Mouse (Mus musculus) left cerebral cortex, postnatal 4 days (tissue): Measurements from ENCODE around the gene Plbd2. TPM values are rescaled to one million over a fixed set of nuclear protein-coding genes. Genes with fewer than 3 reads are reported as not detected.

ENCODE experiments used
- DNase-seq: peaks from one replicate; pipeline ENCODE4 v3.0.0-alpha.2; 2022
- intact Hi-C: fragments of 180-260 bp; cut with DNase I; formaldehyde crosslinking; loops from one replicate; pipeline ENCODE4 v1.15.1; 2025
- total RNA-seq, 2 experiments: library from RNA; stranded (reverse); gene quantifications; 2 replicates each; pipeline ENCODE4 v1.2.3; 2021

Gene Plbd2
- total RNA-seq, 2 experiments from 2014 or later: 38.8 to 43.9 TPM

- no peak for DNase-seq
- intact Hi-C loops: no loop called here
Observed at GRCm38 (mm10) chr5:120477993-120478392, 25.4 kb downstream of the Plbd2 start.

GRCm38 (mm10) chr5:120476296-120476695, 27.1 kb downstream of the Plbd2 start, which contains the start of gene Sds:
Sds (plus strand) TSS chr5:120476526.
- intact Hi-C loops: no loop called here
- no peak for DNase-seq

GRCm38 (mm10) chr5:120475861-120476260, 27.6 kb downstream of the Plbd2 start:
- intact Hi-C loops: no loop called here

GRCm38 (mm10) chr5:120473361-120473760, 30.1 kb downstream of the Plbd2 start:
- no peak for DNase-seq
- intact Hi-C loops: no loop called here

More at GRCm38 (mm10) chr5:120475861-120476260, 27.6 kb downstream of the Plbd2 start:
- DNase-seq: no peak

GRCm38 (mm10) chr5:120472770-120473169, 30.7 kb downstream of the Plbd2 start, which contains the start of gene Sdsl:
Sdsl (minus strand) TSS chr5:120472810.
- no peak for DNase-seq
- intact Hi-C loops: no loop called here

- intact Hi-C loops: no loop called here
Observed at GRCm38 (mm10) chr5:120471538-120471937, 31.9 kb downstream of the Plbd2 start.

GRCm38 (mm10) chr5:120468830-120469229, 34.6 kb downstream of the Plbd2 start:
- no peak for DNase-seq
- intact Hi-C loops: no loop called here

More at GRCm38 (mm10) chr5:120471538-120471937, 31.9 kb downstream of the Plbd2 start:
- DNase-seq: no peak

- DNase-seq: no peak
- intact Hi-C loops: no loop called here
Observed at GRCm38 (mm10) chr5:120468336-120468735, 35.1 kb downstream of the Plbd2 start.

- intact Hi-C loops: no loop called here
- DNase-seq: no peak
Observed at GRCm38 (mm10) chr5:120467026-120467425, 36.4 kb downstream of the Plbd2 start.

- intact Hi-C loops: no loop called here
- no peak for DNase-seq
Observed at GRCm38 (mm10) chr5:120465860-120466259, 37.6 kb downstream of the Plbd2 start.

GRCm38 (mm10) chr5:120465062-120465461, 38.4 kb downstream of the Plbd2 start:
- intact Hi-C loops: no loop called here
- peak; percentile 48 for DNase-seq

- DNase-seq: no peak
- intact Hi-C loops: no loop called here
Observed at GRCm38 (mm10) chr5:120464321-120464720, 39.1 kb downstream of the Plbd2 start.

- no peak for DNase-seq
- intact Hi-C loops: no loop called here
Observed at GRCm38 (mm10) chr5:120461902-120462301, 41.5 kb downstream of the Plbd2 start.

GRCm38 (mm10) chr5:120459133-120459532, 44.3 kb downstream of the Plbd2 start:
- no peak for DNase-seq
- intact Hi-C loops: loop anchor here (5.0 kb wide), 1 partner anchor 312 kb away; no protein-coding TSS in a partner anchor

- intact Hi-C loops: loop anchor here (5.0 kb wide), 1 partner anchor 310 kb away; no protein-coding TSS in a partner anchor
- peak; percentile 86 for DNase-seq
Observed at GRCm38 (mm10) chr5:120457628-120458027, 45.8 kb downstream of the Plbd2 start.

- intact Hi-C loops: loop anchor here (5.0 kb wide), 1 partner anchor 310 kb away; no protein-coding TSS in a partner anchor
- no peak for DNase-seq
Observed at GRCm38 (mm10) chr5:120456841-120457554, 46.4 kb downstream of the Plbd2 start.

- no peak for DNase-seq
- intact Hi-C loops: loop anchor here (5.0 kb wide), 1 partner anchor 309 kb away; no protein-coding TSS in a partner anchor
Observed at GRCm38 (mm10) chr5:120456253-120456652, 47.2 kb downstream of the Plbd2 start.

- intact Hi-C loops: loop anchor here (5.0 kb wide), 1 partner anchor 308 kb away; no protein-coding TSS in a partner anchor
- no peak for DNase-seq
Observed at GRCm38 (mm10) chr5:120454756-120455337, 48.6 kb downstream of the Plbd2 start.

- intact Hi-C loops: no loop called here
- no peak for DNase-seq
Observed at GRCm38 (mm10) chr5:120447305-120447704, 56.1 kb downstream of the Plbd2 start.

GRCm38 (mm10) chr5:120440733-120441132, 62.7 kb downstream of the Plbd2 start:
- intact Hi-C loops: loop anchor here (5.0 kb wide), 1 partner anchor 288 kb away; no protein-coding TSS in a partner anchor
- peak; percentile 97 for DNase-seq

GRCm38 (mm10) chr5:120439887-120440670, 63.3 kb downstream of the Plbd2 start:
- intact Hi-C loops: loop anchor here (5.0 kb wide), 1 partner anchor 288 kb away; no protein-coding TSS in a partner anchor
- no peak for DNase-seq
